Mouse (Mus musculus) kidney, embryonic 16.5 days (tissue): Measurements from ENCODE around the gene Chad. TPM values are rescaled to one million over a fixed set of nuclear protein-coding genes. Genes with fewer than 3 reads are reported as not detected.

Source experiments
- ATAC-seq: fragments of 200-750 bp; cut with Nextera tagmentation; 2 replicates; pipeline ENCODE4 v1.8.0; 2017; ENCODE audit warnings: moderate TSS enrichment; ENCODE audit not compliant: low FRiP score, low TSS enrichment
- H3K27ac ChIP-seq: fragments of 300-500 bp; sonication (generic); 2 replicates; pipeline ENCODE4 v1.5.1; 2014; ENCODE audit warnings: low read length
- H3K27me3 ChIP-seq: fragments of 300-500 bp; sonication (generic); 2 replicates; pipeline ENCODE4 v1.6.1; 2014; ENCODE audit warnings: low read length, control low read depth, mixed read lengths; ENCODE audit not compliant: insufficient read depth
- H3K36me3 ChIP-seq: fragments of 300-500 bp; sonication (generic); 2 replicates; pipeline ENCODE4 v1.6.1; 2014; ENCODE audit warnings: low read length, control low read depth, mixed read lengths; ENCODE audit not compliant: insufficient read depth
- H3K4me1 ChIP-seq: fragments of 300-500 bp; sonication (generic); 2 replicates; pipeline ENCODE4 v1.6.1; 2014; ENCODE audit warnings: low read length, control low read depth, mixed read lengths; ENCODE audit not compliant: insufficient read depth
- H3K4me2 ChIP-seq: fragments of 300-500 bp; sonication (generic); replicated peaks from 2 replicates; pipeline ENCODE4 v1.6.1; 2014; ENCODE audit warnings: low read depth, low read length
- H3K4me3 ChIP-seq: fragments of 300-500 bp; sonication (generic); 2 replicates; pipeline ENCODE4 v1.5.1; 2014; ENCODE audit warnings: mild to moderate bottlenecking, low read length
- H3K9ac ChIP-seq: fragments of 300-500 bp; sonication (generic); replicated peaks from 2 replicates; pipeline ENCODE4 v1.6.1; 2014; ENCODE audit warnings: low read length
- H3K9me3 ChIP-seq: fragments of 300-500 bp; sonication (generic); 2 replicates; pipeline ENCODE4 v1.6.1; 2016; ENCODE audit warnings: low read length, control low read depth
- WGBS: fragments of 180-500 bp; shearing (Covaris S2); extraction: QIAGEN DNeasy Blood & Tissue Kit; methylation state at CpG from one replicate; pipeline ENCODE4 v1.1.7; 2014; 5-methylcytosine and 5-hydroxymethylcytosine counted together
- polyA plus RNA-seq: library from polyadenylated mRNA; unstranded; fragments of >200 nt; fragmentation: Nextera tagmentation; extraction: Ambion mirVana; gene quantifications from 2 replicates; pipeline ENCODE4 v1.2.1, GENCODE M21; 2015

Gene Chad
- polyA plus RNA-seq, 1 experiment from 2014 or later = 0.64 TPM

GRCm38 (mm10) chr11:94580111-94580740 is 15.4 kb downstream of the Chad start:
- WGBS = 88% methylated on average over 5 of the region's 5 CpGs
- ATAC-seq = no peak
- Histone ChIP-seq H3K27ac (no peak overlapping the region), H3K9me3 (no peaks in the 10 kb centered on the region), H3K4me2 (no peak overlapping the region), H3K27me3 (no peaks in the 10 kb centered on the region), H3K9ac (no peak overlapping the region), H3K4me3 (no peak overlapping the region), H3K36me3 (0 out of 2 replicates have a peak, but pooled peaks cover under 1% of the 10 kb centered on the region), H3K4me1 (no peaks in the 10 kb centered on the region)

GRCm38 (mm10) chr11:94585091-94585490 is 20.2 kb downstream of the Chad start:
- no peak for ATAC-seq
- Histone ChIP-seq H3K4me1 (no peaks in the 10 kb centered on the region), H3K36me3 (0 out of 2 replicates have a peak, but pooled peaks cover 6% of the 10 kb centered on the region), H3K4me2 (no peak overlapping the region), H3K27ac (no peak overlapping the region), H3K27me3 (no peaks in the 10 kb centered on the region), H3K4me3 (no peak overlapping the region), H3K9ac (no peak overlapping the region), H3K9me3 (no peaks in the 10 kb centered on the region)
- WGBS = 89% methylated on average over 9 of the region's 9 CpGs

GRCm38 (mm10) chr11:94587511-94587910 is 22.7 kb downstream of the Chad start:
- peaks cover 19% of the 10 kb centered on the region for H3K4me1 ChIP-seq
- no peak overlapping the region for H3K4me3 ChIP-seq
- H3K27ac ChIP-seq = no peak overlapping the region
- 0 out of 2 replicates have a peak, but pooled peaks cover 6% of the 10 kb centered on the region for H3K36me3 ChIP-seq
- H3K27me3 ChIP-seq = no peaks in the 10 kb centered on the region
- ATAC-seq = no peak
- WGBS = 58% methylated on average over 6 of the region's 6 CpGs
- no peak overlapping the region for H3K4me2 ChIP-seq
- H3K9ac ChIP-seq = no peak overlapping the region
- H3K9me3 ChIP-seq = no peaks in the 10 kb centered on the region

GRCm38 (mm10) chr11:94596311-94596852 is 31.5 kb downstream of the Chad start:
- H3K27me3 ChIP-seq = no peaks in the 10 kb centered on the region
- 69% methylated on average over 7 of the region's 7 CpGs for WGBS
- H3K36me3 ChIP-seq = no peaks in the 10 kb centered on the region
- H3K4me2 ChIP-seq = no peak overlapping the region
- ATAC-seq = no peak
- H3K9me3 ChIP-seq = no peaks in the 10 kb centered on the region
- H3K4me3 ChIP-seq = no peak overlapping the region
- H3K4me1 ChIP-seq = peaks cover 21% of the 10 kb centered on the region
- no peak overlapping the region for H3K27ac ChIP-seq
- no peak overlapping the region for H3K9ac ChIP-seq

- Histone ChIP-seq H3K27me3 (no peaks in the 10 kb centered on the region), H3K27ac (no peak overlapping the region), H3K4me2 (no peak overlapping the region), H3K9me3 (no peaks in the 10 kb centered on the region), H3K9ac (no peak overlapping the region), H3K4me3 (no peak overlapping the region), H3K4me1 (peaks cover 18% of the 10 kb centered on the region), H3K36me3 (no peaks in the 10 kb centered on the region)
- no peak for ATAC-seq
- 66% methylated on average over 4 of the region's 4 CpGs for WGBS
These were observed 32.5 kb downstream of the Chad start for GRCm38 (mm10) chr11:94597319-94597718.

GRCm38 (mm10) chr11:94598437-94599120 is 33.7 kb downstream of the Chad start:
- Histone ChIP-seq H3K9ac (no peak overlapping the region), H3K36me3 (no peaks in the 10 kb centered on the region), H3K4me2 (no peak overlapping the region), H3K9me3 (no peaks in the 10 kb centered on the region), H3K27ac (no peak overlapping the region), H3K4me3 (no peak overlapping the region), H3K27me3 (no peaks in the 10 kb centered on the region), H3K4me1 (peaks cover 22% of the 10 kb centered on the region)
- no peak for ATAC-seq
- WGBS = 46% methylated on average over 6 of the region's 6 CpGs

- Histone ChIP-seq H3K4me3 (peak overlapping the region; percentile 62), H3K27me3 (no peaks in the 10 kb centered on the region), H3K4me2 (peak overlapping the region; percentile 71; the same call in 1 of the 2 replicates), H3K9ac (0 out of 2 replicates have a peak overlapping the region, but pooled peaks have one; percentile 35), H3K27ac (no peak overlapping the region), H3K4me1 (peaks cover 22% of the 10 kb centered on the region), H3K36me3 (no peaks in the 10 kb centered on the region), H3K9me3 (no peaks in the 10 kb centered on the region)
- 90% methylated on average over 7 of the region's 7 CpGs for WGBS
- ATAC-seq = no peak
These were observed 35.6 kb downstream of the Chad start for GRCm38 (mm10) chr11:94600447-94600846.

- Histone ChIP-seq H3K4me2 (peak within 1 kb of the TSS; percentile 71), H3K36me3 (no peaks in the 10 kb centered on the region), H3K27ac (peak within 1 kb of the TSS; percentile 52), H3K27me3 (no peaks in the 10 kb centered on the region), H3K9me3 (no peaks in the 10 kb centered on the region), H3K9ac (peak within 1 kb of the TSS; percentile 76), H3K4me1 (peaks cover 22% of the 10 kb centered on the region), H3K4me3 (peak within 1 kb of the TSS; percentile 62)
- ATAC-seq = peak; percentile 95
- WGBS = under 1% methylated on average over 38 of the region's 52 CpGs
These were observed 36.8 kb downstream of the Chad start, which contains the start of gene Acsf2 for GRCm38 (mm10) chr11:94601321-94602281. TSS of gene Acsf2 (minus strand) at chr11:94601871.

GRCm38 (mm10) chr11:94602356-94602955 is 37.6 kb downstream of the Chad start:
- H3K4me1 ChIP-seq = peaks cover 22% of the 10 kb centered on the region
- no peaks in the 10 kb centered on the region for H3K9me3 ChIP-seq
- H3K27me3 ChIP-seq = no peaks in the 10 kb centered on the region
- H3K36me3 ChIP-seq = no peaks in the 10 kb centered on the region
- H3K4me2 ChIP-seq = peak overlapping the region; percentile 71
- peak overlapping the region; percentile 76 for H3K9ac ChIP-seq
- H3K27ac ChIP-seq = peak overlapping the region; percentile 52
- ATAC-seq = peak; percentile 3; the same call in 1 of the 2 replicates
- 69% methylated on average over 10 of the region's 11 CpGs for WGBS
- peak overlapping the region; percentile 62 for H3K4me3 ChIP-seq
